Mouse (Mus musculus) megakaryocyte, adult 5-6 weeks (primary cell): Measurements from ENCODE around the gene Cc2d1a. TPM values are rescaled to one million over a fixed set of nuclear protein-coding genes. Genes with fewer than 3 reads are reported as not detected.
A peak's percentile ranks its signal among the peaks of the same experiment; 100 is the strongest.

Experiments
- ATAC-seq: 2 replicates; pipeline ENCODE4 v1.8.0; 2016; ENCODE audit warnings: mild to moderate bottlenecking, inconsistent platforms; ENCODE audit not compliant: poor library complexity, severe bottlenecking
- total RNA-seq, 2 experiments: library from RNA; stranded (forward) in 1 of 2; stranded (reverse) in 1 of 2; fragments of 153-499, 151-499 nt in 1 of 2; fragments of 221-1000, 200-1000 nt in 1 of 2; gene quantifications; 2 replicates each; pipeline versions ENCODE4 v1.2.3 to v1.2.4; 2015 to 2017

The Cc2d1a gene
- total RNA-seq, 2 experiments from 2014 or later = 5.8 to 9.0 TPM

DNA sequence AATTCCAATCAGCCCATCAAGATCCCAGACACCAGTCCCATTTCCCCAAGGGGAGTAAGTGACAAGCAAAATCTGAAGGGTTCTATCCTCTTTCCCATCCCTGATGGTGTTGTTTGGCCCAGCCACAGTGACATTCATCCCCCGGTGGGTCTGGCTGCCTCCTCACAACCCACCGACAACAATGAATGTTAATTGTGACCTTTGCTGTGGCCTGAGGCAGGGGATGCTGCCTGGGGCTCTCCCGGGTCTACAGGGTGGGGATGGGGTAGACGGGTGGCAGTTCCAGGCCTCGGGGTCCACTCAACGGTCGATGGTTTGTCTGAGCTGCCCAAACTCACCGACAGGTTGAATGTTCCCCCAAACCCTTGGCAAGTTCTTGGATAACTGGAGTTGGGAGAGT, 30.9 kb upstream of the Cc2d1a start:
- no peak for ATAC-seq

DNA sequence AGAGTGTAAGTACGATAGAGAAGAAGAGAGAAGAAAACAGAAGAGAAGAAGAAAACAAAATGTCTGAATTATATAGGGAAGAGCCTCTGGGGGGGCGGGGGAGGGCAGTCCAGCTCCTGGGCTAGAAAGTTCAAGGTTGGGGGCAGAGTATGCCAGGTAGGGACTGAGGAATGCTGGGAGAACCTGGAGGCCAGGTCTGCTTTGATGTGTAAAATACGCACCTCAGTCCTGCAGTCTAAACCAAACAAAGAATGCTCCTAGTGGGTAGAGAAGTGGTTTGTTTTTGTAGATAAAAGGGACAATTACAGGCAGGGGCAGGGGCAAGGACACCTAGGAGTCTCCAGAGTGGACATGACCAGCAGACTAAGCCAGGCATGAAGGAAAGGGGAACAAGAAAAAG, 29.7 kb upstream of the Cc2d1a start:
- ATAC-seq = no peak

DNA sequence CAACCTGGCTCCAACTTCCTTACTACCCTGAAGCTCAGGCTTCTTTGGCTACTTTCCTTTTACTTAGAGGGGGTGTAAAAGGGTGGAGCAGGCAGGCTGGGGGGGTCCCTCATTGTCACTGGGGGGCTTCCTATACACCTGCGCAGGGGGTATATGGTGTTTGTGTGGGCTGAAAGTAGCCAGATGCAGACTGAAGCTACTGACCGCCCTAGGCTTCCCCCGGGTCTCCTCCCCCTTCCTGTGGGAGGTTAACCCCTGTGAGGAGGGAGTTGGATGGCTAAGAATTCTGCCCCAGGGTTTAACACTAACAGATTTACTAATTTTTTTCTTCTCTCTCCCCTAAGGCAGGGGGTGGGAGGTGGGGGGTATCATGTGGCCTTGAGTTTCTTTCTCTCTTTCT, 28.8 kb upstream of the Cc2d1a start:
- ATAC-seq = no peak

DNA sequence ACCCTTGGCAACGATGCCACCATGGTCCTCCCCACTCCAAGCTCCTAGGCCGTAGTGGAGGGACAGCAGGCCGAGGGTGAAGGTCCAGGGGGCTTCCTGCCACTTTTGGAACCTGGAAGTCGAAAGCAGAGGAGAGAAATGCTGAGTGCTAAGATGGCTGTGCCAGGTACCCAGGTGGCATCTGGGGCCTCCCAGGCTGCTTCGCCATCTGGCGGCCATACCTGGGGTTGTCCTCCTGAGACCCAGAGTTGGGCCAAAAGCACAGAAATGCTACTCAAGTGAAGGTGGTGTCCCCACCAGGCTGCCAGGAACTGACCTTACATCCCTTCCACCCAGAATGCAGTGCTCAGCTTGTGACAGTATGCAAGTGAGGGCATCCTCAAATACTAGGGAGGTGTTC, 26.1 kb upstream of the Cc2d1a start:
- peak; percentile 47; the same call in 1 of the 2 replicates for ATAC-seq

DNA sequence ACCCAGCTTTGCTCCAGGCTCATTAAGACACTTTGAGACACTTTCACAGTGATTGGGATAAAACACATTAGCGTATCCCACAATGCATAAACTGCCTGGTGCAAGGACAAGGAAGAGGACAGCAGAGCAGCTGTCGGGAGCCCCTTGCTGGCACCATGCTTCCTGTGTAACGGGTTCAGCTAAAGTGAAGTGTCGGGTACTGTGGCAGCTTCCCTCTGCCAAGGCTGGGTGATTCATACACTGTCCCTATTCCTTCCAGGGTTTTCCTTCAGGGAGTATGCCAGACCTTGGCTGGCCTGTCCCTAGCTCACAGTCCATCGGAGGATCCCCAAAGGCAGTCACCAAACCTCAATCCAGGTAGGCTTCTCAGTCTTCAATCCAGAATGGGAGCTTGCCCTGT, 22.4 kb upstream of the Cc2d1a start:
- ATAC-seq = no peak

DNA sequence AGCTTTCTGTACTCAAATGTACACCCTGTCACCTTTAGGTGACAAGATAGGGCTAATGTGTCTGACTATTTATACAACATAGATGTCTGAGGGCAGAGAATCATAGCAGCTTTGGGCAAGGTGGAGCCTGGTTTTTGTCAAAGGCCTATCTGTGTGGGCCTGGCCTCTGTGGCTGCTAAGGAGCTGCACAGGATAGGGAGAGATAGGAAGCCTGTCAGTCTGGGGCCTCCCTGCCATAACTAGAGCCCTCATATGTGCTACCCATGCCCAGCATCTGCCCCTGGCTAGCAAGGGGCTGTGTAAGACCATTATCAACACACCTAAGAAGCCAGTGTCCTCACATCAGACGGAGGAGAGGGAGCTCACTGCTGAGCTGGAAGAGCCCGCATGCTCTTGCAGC, 20.0 kb upstream of the Cc2d1a start:
- no peak for ATAC-seq

DNA sequence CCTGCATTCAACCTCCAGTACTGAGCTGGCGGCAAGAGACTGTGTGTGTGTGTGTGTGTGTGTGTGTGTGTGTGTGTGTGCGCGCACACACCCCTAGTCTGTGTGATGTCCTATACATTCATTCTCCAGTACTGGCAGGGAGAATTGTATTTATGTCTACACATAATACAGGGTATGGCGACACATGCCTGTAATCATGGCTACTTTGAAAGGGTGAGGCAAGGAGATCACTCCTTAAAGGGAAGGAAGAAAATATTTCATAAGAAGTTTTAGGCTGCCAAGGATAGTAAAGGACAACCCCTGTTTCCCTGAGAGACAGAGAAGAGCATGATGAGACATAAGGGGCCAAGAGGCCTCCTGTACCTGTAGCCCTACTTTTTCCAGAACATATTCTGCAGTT, 9.9 kb upstream of the Cc2d1a start:
- peak; percentile 51 for ATAC-seq

DNA sequence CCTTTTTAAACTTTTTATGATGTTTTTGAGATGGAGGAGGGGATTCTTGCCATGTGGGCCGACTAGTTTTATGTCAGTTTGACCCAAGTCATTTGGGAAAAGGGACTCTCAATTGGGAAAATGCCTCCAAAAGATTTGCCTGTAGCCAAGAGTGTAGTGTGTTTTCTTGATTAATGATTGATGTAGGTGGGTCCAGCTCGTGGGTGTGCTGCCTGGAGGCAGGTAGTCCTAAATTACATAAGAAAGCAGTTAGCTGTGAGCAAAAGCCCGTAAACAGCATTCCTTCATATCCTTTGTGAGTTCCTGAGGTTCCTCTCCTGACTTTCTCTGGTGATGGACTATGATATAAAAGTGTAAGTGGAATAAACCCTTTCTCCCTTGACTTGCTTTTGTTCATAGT, 1.4 kb upstream of the Cc2d1a start:
- no peak for ATAC-seq

DNA sequence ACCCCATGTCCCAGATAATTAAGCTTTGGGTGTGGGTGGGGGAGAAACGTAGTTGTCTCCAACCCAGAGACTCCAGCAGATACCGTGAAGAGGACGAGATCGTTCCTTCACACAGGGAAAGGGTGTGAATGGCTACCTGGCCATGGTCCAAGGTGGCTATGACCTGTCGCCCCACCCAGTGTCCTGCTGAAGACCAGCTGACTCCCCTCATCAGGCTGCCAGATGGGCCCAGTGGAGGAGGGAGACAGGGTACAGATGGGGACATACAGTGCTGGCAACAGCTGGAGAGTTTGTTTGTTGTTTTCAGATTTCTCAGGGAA, 755 bp upstream of the Cc2d1a start:
- ATAC-seq = no peak

DNA sequence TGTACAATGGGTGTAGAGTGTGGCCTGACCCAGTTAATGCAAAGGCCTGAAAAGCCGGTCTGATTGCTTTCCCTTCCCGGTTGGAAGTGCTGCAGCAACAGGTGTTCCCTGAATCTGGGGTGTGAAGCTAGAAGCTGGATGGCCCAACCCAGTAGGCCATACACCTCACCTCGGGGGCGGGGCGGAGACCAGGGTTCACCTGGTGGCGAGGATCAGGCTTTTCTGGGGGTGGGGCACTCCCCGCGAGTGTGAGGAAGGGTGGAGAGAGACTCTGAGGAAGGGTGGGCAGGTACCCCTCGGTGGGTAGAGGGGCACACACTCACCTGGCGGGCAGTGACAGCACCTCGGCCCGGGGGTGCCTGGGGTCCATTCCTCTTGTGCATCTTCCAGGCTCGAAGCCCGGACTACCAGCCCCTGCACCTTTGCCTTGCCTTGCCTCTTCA, 391 bp downstream of the Cc2d1a start:
- peak; percentile 16 for ATAC-seq

DNA sequence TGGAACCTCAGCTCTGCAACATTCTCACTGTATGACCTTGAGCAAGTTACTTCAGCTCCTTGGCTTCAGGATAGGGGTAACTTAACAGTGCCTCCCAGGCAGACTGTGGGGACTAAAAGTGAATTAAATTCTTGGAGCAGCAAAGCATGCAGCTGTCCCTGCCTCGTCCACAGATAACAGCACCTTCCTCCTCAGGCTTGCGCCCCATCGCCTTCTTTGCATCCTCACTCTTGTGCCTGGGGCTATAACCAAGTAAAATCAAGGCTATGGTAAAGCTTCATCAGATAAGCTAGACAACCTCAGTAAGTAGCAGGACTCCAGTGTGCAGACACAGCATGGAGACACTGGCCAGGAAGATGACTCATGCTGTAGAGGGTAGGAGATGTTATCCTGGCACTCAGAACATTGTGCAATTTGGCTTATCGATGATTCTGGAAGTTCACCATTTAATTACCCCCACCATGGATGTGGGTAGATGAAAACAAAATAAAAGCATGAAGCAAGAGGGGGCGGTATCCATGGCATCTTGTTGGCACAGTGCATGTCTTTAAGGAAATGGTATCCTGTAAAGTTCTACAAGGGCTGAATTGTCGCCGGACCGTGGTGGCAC, 3.0 kb downstream of the Cc2d1a start:
- ATAC-seq = 0 out of 2 replicates have a peak, but pooled peaks have one; percentile 4

DNA sequence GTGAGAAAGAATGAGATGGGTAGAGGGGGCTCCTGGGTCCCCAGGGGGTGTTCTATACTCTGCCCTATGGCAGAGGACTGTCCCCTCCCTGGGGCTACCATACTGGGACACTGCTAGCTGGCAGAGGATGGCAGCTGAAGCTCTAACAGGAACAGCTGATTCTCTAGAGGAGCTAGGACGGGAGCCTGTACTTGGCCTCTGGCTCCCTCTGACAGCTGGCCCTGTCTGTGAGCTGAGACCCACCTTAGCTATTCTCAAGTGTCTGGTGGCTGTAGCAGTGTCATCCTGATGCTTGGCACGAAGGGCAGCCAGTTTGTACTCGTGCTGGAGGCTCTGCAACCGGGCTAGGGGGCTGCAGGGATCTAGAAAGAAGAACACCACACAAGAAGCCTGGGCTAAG, 6.9 kb downstream of the Cc2d1a start:
- no peak for ATAC-seq

DNA sequence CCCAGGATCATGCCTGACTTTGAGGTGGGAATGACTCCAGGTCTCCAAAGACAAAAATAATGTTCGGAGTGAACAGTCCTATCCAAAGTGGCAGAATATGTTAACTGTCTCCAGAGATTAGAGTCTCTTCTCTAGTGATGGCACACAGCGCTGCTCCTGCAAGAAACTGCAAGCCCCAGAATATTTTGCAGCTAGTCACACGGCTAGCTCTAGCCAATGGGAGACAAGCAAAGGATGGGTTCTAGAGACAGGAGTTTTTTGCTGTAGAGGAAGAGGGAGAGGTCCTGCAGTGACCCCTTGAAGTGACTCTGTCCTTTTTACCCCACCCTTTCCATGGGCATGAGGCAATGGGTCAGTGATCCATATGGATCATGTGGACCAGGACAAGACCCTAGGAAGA, 9.9 kb downstream of the Cc2d1a start:
- ATAC-seq = no peak

DNA sequence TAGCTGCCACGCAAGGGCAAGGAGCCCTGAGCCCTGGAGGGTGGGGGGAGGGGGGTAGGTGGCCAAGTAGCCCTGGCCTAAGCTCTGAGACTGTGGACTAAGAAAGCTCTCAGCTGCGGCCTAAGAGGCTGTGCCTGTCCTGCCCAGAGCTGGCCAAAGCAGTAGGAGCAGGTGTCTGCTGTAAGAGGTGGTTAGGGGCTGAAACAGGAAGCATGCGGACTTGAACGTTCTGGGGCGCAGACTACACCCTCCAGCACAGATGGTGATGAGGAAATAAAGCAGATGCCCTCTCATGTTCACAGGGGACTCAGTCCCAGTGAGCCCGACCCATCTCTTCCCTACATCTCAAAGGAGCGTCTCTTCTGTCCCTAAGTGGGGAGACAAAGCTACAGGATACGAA, 15.5 kb downstream of the Cc2d1a start:
- peak; percentile 42; the same call in 1 of the 2 replicates for ATAC-seq

DNA sequence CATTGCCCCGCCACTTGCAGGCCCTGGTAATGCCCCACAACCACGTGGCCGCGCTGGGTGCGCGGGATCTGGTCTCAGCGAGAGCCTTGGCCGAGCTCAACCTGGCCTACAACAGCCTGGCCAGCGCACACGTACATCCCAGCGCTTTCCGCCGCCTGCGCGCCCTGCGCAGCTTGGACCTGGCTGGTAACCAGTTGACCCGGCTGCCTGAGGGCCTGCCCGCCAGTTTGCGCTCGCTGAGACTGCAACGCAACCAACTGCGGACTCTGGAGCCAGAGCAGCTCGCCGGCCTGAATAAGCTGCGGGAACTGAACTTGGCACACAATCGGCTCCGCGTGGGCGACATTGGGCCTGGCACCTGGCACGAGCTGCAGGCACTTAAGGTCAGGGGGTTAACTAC, 16.9 kb downstream of the Cc2d1a start:
- no peak for ATAC-seq

DNA sequence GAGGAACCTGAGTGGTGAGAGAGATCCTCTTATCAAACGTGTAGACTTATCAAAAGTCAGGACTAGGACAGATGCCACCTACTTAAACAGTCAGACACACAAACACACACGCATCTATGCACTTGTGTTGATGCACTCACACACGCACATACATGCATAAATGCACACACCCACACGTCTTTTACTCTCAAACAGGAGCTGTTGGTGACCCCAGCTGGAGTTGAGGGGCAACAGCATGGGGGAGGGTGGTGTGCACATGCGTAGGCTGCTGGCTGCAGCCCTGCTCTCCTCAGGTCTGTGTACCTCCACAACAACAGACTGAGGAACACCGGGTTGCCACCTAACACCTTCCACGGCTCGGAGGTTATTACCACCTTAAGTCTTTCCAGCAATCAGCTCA, 19.5 kb downstream of the Cc2d1a start:
- ATAC-seq = no peak

DNA sequence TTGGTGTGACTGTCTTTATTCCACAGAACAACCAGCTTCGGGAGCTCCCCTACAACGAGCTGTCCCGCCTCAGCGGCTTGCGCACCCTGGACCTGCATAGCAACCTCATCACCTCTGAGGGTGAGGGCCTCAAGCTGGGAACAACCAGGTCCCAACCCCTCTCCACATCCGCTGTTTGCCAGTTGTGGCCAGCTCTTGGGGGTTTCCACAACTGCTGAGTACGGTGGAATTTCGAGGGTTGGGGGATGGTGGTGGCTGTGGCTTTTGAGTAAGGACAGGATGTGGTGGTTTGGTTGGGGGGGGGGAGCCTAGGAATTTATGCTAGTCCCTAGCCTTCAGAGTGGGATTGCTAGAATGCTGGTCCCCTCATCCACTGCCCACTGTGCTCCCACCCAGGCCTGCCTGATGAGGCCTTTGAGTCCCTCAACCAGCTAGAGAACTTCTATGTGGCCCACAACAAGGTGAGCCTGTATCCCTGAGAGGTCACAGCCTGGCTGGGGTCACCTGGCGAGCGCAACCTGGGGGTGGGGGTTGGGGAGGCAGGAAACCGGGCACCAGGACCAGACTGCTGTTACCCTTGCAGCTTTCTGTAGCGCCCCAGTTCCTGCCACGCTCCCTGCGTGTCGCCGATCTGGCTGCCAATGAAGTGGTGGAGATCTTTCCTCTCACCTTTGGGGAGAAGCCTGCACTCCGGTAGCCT, 20.4 kb downstream of the Cc2d1a start:
- ATAC-seq = peak; percentile 62

DNA sequence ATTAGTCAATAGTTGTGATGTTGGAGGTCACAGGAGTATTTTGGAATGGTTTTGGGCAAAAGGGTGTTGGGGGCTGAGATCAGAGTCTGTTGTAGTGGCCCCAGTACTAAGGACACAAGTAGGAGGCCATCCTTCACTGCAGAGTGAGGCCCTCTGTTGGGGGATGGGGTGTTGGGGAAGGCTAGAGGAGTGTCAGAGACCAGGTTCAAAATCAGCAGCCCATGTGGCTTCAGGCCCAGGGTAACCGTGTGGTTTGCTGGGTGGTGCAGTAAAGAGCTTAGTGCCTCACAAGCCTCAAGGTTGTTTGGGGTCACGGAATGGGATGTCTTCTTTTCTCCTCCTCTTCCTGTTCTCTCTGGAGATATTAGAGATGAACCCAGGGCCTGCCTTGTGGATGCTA, 21.0 kb downstream of the Cc2d1a start:
- ATAC-seq = no peak; the same call in 1 of the 2 replicates

DNA sequence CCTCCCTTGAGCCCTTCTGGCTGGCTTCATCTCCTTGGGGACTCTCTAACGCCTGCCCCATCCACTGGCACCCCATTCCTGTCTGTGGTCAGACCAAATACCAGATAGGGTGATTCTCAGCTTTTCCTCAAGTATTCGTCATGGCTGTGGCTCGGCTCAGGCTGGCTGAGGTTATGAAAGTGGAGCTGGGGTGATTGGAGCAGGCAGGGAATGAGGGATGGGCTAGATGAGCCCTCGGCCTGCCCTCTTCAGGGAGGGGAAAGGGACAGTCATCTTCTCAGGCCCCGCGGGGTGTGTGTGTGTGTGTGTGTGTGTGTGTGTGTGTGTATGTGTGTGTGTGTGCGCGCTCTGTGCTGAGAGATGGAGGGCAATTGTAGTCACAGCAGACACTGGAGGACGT, 22.1 kb downstream of the Cc2d1a start, which contains the start of gene Podnl1:
TSS of gene Podnl1 (plus strand) at position 334 of the 400 bp plus-strand sequence.
- no peak for ATAC-seq

DNA sequence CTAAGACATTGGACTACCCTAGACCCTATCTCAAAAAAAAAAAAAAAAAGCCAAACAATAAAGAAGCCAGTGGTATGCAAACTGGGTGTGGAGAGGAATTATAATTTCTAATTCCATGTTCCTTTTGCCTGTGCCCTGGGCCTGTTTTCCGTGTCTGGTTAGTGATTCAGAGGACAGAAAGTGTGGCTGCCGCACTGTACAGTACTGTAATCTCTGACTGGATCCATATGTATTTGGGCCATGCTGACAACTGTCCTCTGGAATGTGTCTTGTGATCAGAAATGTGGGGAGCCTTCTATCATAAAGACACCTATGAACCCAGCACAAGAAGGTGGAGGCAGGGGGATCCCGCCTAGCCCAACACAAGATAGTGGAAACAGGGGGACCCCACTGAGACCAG, 25.6 kb downstream of the Cc2d1a start:
- ATAC-seq = no peak

DNA sequence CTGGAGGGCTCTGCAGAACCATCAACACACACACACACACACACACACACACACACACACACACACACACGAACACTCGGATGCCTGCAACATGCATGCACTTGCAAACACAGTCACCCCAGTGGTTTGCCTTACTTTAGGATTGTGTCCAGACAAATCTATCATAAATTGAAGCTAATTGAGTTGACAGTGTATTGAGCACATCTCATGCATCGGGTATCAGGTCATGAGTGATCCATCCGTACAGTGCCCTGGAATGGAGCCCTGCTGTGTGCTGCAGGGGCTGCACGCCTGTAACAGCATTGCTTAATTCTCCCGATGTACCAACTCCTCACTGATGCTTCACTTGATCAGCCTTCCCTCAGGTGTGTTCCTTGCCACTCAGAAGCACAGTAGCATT, 32.1 kb downstream of the Cc2d1a start:
- ATAC-seq = no peak

DNA sequence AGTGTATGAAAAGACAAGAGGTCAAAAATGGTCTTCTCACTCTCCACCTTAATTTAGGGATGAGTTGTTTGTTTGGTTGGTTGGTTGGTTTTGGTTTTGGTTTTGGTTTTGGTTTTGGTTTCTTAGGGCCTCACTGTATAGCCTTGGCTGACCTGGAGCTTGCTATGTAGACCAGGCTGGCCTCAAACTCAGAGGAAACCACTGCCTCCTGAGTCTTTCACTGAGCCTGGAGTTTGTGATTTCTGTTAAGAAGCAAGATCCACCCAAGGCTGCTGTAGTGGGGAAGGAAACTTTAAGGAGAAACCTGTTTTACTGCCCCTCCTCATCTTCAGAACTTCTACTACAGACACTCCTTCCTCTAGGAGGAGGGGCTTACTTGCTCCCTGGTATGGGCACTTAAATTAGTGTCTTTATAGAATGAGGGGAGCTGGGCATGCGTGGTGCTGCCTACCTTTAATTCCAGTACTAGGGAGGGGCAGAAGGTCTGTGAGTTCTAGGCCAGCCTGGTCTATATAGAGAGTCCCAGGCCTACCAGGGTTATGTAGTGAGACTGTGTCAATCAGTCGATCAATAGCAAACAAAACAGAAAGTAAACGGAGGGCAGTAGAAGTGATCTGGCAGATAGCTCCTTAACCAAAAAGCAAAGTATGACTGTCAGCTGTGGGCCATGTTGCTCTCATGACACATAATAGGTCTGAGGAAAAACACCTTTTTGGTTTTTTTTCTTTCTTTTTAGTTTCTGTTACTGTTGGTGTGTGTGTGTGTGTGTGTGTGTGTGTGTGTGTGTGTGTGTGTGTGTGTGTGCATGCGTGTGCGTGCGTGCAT, 41.3 kb downstream of the Cc2d1a start:
- ATAC-seq = no peak
